Mouse (Mus musculus): ENCODE measurements around the gene Dupd1.
"Not testable (repeated sequence)": the region's sequence is repeated elsewhere in the genome, so short reads cannot be mapped to it uniquely, and the experiment has no call there.

Gene Dupd1

DNA sequence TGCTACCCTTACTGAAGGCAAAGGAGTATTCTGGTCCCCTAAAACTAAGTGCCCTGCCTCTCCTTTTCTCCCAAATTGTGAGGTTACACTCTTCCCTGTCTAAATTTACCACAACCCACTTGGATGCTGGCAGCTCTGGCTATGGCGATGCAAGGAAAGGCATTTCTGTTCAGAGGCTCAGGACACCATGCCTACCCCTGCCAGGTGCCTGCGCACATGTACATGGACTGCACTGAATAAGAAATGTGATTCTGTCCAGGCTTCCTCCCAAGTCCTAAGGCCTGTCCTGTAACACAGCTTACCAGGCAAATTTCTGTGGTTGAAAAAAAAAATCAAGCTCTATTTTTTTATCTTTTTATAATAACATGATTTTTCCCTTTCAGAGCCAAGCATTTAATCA, 38.2 kb downstream of the Dupd1 start:
- DNase-seq (ENCODE audit: low read depth, low spot score): no peak

DNA sequence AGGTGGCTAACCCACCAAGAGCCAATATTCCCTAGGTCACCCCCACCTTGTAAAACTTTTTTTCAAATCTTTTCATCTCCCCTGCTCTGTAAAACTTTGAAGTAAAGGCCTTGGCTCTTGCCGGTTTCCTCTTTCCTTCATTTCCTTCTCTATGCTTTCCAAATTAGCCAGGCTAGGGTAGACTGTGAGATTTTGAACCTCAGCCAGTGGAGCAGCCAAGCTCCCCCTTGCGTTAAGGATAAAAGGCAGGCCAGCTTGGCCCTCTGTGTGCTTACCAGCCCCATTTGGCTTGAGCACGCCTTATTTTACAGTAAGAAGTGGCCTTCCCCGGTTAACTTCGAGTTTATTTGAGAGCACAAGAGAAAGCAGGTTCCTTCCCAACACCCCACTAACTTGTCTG, 39.9 kb downstream of the Dupd1 start:
- no peak for DNase-seq (ENCODE audit: low read depth, low spot score)

DNA sequence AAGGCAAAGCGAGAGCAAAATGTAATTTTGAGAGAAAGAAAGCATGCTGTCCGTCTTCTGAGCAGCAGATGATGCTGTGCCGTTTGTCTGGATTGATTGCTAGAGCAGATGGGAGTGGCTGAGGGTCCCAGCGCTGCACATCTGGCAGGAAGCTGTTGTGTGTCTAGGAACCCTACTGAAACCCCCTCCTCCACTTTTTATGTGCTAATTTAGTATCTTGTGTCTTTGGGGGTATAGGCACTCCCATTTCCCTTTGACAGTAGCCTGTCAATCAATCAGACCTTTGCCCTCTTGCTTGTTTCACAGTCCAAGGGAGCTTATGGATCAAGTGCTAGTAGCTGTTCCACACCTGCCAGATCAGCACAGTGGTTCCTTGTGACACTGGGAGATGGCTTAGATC, 41.3 kb downstream of the Dupd1 start:
- no peak for DNase-seq (ENCODE audit: low read depth, low spot score)

DNA sequence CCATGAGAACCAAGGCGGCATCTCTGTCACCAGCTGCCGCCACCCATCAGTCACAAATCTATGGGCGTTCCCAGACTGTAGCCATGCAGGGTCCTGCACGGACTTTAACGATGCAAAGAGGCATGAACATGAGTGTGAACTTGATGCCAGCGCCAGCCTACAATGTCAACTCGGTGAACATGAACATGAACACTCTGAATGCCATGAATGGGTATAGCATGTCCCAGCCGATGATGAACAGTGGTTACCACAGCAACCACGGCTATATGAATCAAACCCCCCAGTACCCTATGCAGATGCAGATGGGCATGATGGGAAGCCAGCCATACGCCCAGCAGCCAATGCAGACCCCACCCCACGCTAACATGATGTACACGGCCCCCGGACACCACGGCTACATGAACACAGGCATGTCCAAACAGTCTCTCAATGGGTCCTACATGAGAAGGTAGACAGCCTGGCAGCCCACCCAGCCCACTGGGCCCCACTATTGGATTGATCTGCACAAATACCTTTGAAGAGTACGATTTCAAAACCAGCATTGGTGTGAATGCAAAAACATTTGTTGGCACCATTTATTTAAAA, 43.9 kb downstream of the Dupd1 start:
- DNase-seq (ENCODE audit: low read depth, low spot score): not testable (repeated sequence)

DNA sequence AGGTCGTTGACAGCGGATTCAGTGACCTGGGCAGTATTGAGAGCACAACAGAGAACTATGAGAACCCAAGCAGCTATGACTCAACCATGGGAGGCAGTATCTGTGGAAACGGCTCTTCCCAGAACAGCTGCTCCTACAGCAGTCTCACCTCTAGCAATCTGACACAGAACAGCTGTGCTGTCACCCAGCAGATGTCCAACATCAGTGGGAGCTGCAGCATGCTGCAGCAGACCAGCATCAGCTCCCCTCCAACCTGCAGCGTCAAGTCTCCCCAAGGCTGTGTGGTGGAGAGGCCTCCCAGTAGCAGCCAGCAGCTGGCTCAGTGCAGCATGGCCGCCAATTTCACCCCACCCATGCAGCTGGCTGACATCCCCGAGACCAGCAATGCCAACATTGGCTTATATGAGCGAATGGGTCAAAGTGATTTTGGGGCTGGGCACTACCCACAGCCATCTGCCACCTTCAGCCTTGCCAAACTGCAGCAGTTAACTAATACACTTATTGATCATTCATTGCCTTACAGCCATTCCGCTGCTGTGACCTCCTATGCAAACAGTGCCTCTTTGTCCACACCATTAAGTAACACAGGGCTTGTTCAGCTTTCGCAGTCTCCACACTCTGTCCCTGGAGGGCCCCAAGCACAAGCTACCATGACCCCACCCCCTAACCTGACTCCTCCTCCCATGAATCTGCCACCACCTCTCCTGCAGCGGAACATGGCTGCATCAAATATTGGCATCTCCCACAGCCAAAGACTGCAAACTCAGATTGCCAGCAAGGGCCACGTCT, 44.5 kb downstream of the Dupd1 start:
- no peak for DNase-seq (ENCODE audit: low read depth, low spot score)

DNA sequence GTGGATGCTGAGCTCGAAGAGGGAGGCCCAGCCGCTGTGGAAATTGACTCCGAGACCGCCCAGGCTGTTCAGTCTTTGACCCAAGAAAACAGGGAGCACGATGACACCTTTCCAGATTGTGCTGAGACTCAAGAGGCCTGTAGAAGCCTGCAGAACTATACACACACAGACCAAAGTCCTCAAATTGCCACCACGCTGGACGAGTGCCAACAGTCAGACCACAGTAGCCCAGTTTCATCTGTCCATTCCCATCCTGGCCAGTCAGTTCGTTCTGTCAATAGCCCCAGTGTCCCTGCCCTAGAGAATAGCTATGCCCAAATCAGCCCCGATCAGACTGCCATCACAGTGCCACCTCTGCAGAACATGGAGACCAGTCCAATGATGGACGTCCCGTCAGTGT, 45.2 kb downstream of the Dupd1 start:
- DNase-seq (ENCODE audit: low read depth, low spot score): no peak

DNA sequence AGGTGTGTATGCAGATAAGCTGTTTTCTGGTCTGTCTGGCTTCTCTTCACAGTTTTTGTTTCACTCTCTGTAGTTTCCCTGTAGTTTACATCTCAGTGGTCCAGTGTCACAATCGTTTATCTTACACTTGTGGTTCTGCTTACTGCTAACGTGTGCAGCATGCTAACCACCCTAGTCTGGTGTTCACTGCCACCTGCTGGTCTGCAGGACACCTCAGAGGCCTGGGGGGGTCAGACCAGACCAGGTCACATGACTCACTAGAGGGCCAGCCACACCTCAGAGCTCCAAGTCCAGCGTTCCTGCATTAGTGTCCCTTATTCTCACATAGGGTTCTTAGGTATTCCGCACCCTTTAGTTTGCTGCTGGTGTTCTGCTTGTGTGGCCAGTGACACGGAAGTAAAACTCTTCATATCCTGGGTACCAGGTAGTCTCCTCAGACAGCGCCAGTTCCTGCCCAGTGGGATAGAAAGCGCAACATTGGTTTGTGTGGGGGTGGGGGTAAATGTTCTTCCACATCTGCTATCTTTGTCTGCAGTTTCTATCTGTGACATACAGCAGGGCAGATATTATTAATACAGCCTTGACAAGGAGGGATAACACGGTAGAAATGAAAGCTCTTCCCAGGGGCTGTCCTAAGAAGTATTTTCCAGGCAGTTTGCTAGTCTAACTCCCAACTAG, 51.8 kb downstream of the Dupd1 start:
- no peak for DNase-seq (ENCODE audit: low read depth, low spot score)

DNA sequence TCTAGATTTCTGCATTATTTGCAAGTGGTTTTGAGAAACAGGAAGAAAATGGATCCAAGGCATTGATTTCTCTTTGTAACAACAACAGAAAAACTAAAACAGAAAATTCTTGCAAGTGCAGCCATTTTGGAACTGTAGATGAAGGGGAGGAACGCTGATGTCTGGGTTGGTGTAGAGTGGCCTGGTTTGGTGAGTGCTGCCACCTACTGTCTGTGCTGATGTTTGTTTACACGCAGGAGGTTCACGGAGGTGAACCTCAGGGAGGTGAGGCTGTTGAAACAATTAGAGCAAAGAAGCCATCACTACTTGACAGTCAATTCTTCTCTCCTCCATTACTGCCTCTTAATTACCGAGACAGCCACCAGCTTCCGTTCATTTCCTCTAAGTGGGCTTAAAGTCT, 54.7 kb downstream of the Dupd1 start:
- DNase-seq (ENCODE audit: low read depth, low spot score): peak; percentile 72

DNA sequence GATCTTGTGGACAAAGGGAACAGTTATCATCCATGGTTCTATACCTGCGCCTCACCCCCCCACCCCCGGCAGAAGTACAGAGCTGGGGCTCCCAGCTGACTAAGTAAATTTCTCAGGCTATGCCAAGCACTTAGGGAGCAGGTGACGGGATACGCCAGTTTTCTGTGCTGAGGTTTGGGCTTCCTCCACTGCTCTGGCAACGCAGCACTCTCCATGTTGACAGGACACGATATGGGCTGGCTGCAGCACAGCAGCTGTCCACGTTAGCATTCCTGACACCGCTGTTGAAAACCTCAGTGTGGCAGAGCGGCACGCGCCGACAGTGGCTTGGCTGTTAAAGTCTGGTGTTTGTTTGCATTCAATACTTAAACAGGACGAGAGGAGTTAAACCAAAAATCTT, 55.2 kb downstream of the Dupd1 start:
- DNase-seq (ENCODE audit: low read depth, low spot score): no peak

DNA sequence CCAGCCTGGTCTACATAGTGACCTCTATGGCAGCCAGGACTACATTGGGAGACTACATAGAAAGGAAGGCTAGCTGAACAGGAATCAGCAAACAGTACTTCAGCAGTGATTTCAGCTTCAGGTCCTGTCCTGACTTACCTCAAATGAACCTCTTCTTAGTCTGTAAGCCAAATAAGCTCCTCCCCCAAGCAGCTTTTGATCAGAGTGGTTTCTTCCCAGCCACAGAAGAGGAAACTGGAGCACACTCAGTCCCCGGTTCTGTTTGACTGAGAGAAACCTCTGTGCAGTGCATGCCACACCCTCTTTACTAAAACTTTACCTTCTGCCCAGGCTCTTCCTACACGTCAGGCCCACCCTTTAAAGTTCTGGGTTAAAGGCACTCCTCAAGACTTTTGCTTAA, 60.6 kb downstream of the Dupd1 start:
- peak; percentile 74 for DNase-seq (ENCODE audit: low read depth, low spot score)

DNA sequence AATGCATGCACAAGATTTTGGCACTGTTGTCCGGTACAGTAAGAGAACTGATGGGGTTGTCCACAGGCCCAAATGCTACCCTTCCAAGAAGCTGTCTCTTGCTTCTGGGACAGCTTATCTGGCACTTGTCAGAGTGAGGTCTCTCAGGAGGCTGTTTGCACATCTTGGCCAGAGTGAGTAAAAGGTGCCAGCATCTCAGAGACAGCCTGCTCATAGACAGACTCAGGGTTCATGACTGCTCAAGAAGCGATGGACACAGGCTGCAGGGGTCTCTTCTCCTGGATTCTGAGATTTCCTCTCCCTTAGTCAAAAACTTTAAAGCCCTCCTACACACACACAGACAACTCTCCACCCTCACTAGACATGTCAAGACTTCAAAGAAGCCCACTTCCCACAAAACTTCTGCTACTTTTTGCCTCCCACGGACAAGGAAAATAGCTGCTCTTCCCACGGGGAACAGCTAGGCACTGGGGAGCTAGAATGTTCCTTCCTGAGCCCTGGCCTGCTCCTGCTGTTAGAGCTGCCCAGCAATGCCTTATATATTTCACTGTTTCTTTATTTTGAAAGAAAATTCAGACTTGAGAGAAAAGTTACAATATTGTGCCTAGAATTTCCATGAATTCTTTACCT, 73.5 kb downstream of the Dupd1 start:
- no peak for DNase-seq (ENCODE audit: low read depth, low spot score)

DNA sequence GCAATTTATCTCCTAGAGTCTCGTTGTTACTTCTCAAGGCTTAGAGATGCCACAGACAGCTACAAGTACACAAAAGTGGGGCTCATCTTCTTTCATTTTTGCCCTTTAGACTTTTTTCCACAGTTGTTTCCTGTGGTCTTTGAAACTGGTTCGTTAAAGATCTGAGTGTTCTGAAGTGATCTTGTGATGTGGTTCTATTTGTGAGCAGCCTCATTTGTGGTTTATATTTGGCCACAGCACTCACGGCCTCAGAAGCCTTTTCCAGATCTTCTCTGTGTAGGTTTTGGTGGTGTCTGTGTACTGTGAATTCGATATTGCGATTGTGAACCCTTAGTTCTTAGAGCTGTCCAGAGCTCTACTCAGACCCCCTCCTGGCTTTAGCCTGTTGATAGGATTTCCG, 77.8 kb downstream of the Dupd1 start:
- peak; percentile 70 for DNase-seq (ENCODE audit: low read depth, low spot score)

DNA sequence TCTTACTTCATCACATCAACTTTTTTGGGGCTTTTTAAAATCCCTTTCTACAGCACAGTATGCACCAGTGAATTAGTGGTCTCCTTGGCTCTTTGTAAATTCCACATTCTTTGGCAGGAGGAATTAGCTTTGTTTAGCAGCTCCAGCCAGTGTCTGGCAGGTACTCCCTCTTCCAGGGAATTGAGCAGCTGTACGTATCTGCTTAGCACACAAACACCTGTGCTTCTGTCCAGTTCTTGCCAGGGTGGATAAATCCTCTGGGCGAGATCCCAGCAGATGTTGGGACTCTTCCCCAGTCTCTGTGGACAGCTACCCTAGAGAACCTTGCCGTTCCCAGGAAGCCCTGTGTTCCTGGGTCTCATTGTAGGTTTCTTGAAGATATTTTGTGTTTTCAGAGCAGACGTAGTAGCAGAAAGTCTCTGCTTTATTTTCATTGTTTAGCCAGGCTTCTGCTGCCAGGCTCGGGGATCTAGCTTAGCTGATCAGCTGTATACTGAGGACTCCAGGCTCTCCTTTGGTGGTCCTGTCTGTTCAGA, 82.6 kb downstream of the Dupd1 start:
- no peak for DNase-seq (ENCODE audit: low read depth, low spot score)
